Mouse (Mus musculus) midbrain, embryonic 11.5 days (tissue): Measurements from ENCODE around the gene 4922502D21Rik. TPM values are rescaled to one million over a fixed set of nuclear protein-coding genes. Genes with fewer than 3 reads are reported as not detected.

Source experiments
- ATAC-seq: fragments of 200-750 bp; cut with Nextera tagmentation; 2 replicates; pipeline ENCODE4 v1.8.0; 2017; ENCODE audit warnings: moderate TSS enrichment, moderate library complexity; ENCODE audit not compliant: low FRiP score
- DNase-seq: peaks from one replicate; pipeline ENCODE4 v3.0.0; 2015; ENCODE audit warnings: low spot score; ENCODE audit errors: missing footprints
- H3K27ac ChIP-seq: fragments of 300-500 bp; sonication (generic); 2 replicates; pipeline ENCODE4 v1.5.1; 2014; ENCODE audit warnings: low read depth, low read length
- H3K27me3 ChIP-seq: fragments of 300-500 bp; sonication (generic); 2 replicates; pipeline ENCODE4 v1.6.1; 2014; ENCODE audit warnings: mild to moderate bottlenecking, low read length, moderate library complexity, mixed read lengths; ENCODE audit not compliant: control insufficient read depth, insufficient read depth
- H3K36me3 ChIP-seq: fragments of 300-500 bp; sonication (generic); 2 replicates; pipeline ENCODE4 v1.6.1; 2014; ENCODE audit warnings: mild to moderate bottlenecking, low read length, moderate library complexity, mixed read lengths; ENCODE audit not compliant: control insufficient read depth, insufficient read depth
- H3K4me1 ChIP-seq: fragments of 300-500 bp; sonication (generic); 2 replicates; pipeline ENCODE4 v1.6.1; 2014; ENCODE audit warnings: low read length; ENCODE audit not compliant: control insufficient read depth, insufficient read depth
- H3K4me2 ChIP-seq: fragments of 300-500 bp; sonication (generic); 2 replicates; pipeline ENCODE4 v1.6.1; 2014; ENCODE audit warnings: mild to moderate bottlenecking, moderate library complexity
- H3K4me3 ChIP-seq: fragments of 300-500 bp; sonication (generic); 2 replicates; pipeline ENCODE4 v1.5.1; 2014; ENCODE audit warnings: low read depth, low read length
- H3K9ac ChIP-seq: fragments of 300-500 bp; sonication (generic); 2 replicates; pipeline ENCODE4 v1.6.1; 2014; ENCODE audit warnings: low read length
- H3K9me3 ChIP-seq: fragments of 300-500 bp; sonication (generic); 2 replicates; pipeline ENCODE4 v1.6.1; 2016; ENCODE audit warnings: low read length; ENCODE audit not compliant: control insufficient read depth
- WGBS: fragments of 180-500 bp; shearing (Covaris S2); extraction: QIAGEN DNeasy Blood & Tissue Kit; methylation state at CpG from one replicate; pipeline ENCODE4 v1.1.7; 2014; 5-methylcytosine and 5-hydroxymethylcytosine counted together
- polyA plus RNA-seq: library from polyadenylated mRNA; unstranded; fragments of >200 nt; fragmentation: Nextera tagmentation; extraction: Ambion mirVana; gene quantifications from 2 replicates; pipeline ENCODE4 v1.2.1, GENCODE M21; 2014

4922502D21Rik gene
- polyA plus RNA-seq, 1 experiment from 2014 or later = not detected

DNA sequence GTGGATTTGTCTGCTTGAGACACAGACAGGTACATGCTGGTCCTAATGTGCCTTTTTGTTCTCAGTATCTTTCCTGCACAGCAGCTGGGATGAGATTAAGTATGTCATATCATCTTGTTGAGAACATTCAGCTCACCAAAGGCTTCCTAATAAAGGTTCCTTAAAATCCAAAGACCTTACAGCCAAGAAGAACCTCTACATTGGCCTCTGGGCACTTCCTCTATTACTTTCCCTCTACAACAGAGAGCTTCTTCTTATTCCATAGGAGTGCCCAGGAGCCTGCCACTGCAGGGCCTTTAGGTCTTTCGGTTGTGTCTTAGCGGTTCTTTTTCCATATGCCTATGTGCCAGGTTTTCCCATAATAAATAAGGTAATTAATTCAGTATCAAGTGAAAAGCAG lies 55.1 kb downstream of the 4922502D21Rik start:
- H3K27ac ChIP-seq = no peak overlapping the region
- DNase-seq (no peak), ATAC-seq (no peak)
- no peak overlapping the region for H3K4me2 ChIP-seq
- H3K36me3 ChIP-seq = no peaks in the 10 kb centered on the region
- 87% methylated on average over 2 of the region's 2 CpGs for WGBS
- H3K4me3 ChIP-seq = no peak overlapping the region
- no peak overlapping the region for H3K9ac ChIP-seq
- no peaks in the 10 kb centered on the region for H3K27me3 ChIP-seq
- H3K4me1 ChIP-seq = no peaks in the 10 kb centered on the region
- H3K9me3 ChIP-seq = no peaks in the 10 kb centered on the region

DNA sequence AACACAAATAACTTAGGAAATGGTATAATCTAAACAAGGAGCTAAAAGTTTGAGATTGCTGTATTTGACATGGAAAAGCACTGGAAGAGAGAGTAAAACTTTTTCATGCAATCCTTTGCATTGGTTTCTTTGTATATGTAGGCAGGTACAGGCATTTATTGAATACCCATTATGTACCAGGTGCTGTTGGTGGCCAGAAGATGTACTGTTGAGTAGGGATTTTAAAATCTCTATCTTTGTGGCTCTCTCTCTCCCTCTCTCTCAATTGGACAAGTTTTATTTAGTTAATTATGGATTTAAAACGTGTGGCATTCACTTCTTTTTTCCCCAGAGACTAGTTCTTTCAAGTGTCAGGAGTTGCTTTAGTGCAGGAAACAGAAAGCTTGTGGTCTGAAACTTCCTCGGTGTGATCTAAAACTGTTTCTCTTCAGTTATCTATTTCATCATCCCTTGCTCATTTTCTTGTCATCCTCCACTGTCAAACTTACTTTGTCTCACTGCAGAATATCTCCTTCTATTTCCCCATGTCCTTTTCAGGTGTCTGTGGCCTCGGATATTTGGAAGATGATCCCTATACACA lies 55.9 kb downstream of the 4922502D21Rik start:
- Histone ChIP-seq H3K4me2 (no peak overlapping the region), H3K9me3 (no peaks in the 10 kb centered on the region), H3K4me3 (no peak overlapping the region), H3K4me1 (no peaks in the 10 kb centered on the region), H3K27ac (no peak overlapping the region), H3K9ac (no peak overlapping the region), H3K27me3 (no peaks in the 10 kb centered on the region), H3K36me3 (no peaks in the 10 kb centered on the region)
- WGBS = 74% methylated on average over 3 of the region's 3 CpGs
- ATAC-seq (no peak), DNase-seq (no peak)

DNA sequence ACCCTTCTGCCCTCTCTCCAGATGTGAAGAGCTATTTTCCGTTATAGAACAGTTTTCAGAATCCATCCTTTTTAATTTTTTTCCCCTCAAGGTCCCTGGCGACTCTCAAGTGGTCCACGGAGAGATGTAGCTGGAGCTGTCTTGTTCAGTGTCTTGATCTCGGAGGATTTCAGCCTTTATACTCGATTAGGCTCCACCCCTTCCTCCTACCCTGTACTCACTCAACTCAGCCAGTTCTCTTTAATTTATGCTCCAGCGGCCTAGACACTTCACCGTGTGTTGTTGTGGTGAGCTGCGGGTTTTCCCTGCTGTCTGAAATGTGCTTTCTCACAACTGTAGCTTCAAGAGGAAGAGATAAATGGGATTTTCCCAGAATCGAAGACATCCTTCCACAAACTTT lies 56.4 kb downstream of the 4922502D21Rik start, which contains the start of gene Cd69:
Gene Cd69, minus strand, starts transcription at position 217 of the 400 bp plus-strand sequence.
- DNase-seq (no peak), ATAC-seq (no peak)
- H3K9ac ChIP-seq = no peak within 1 kb of the TSS
- no peak within 1 kb of the TSS for H3K27ac ChIP-seq
- H3K4me2 ChIP-seq = no peak within 1 kb of the TSS
- H3K9me3 ChIP-seq = no peaks in the 10 kb centered on the region
- whole genome bisulfite sequencing = 80% methylated on average over 9 of the region's 9 CpGs
- no peaks in the 10 kb centered on the region for H3K36me3 ChIP-seq
- H3K27me3 ChIP-seq = no peaks in the 10 kb centered on the region
- no peaks in the 10 kb centered on the region for H3K4me1 ChIP-seq
- no peak within 1 kb of the TSS for H3K4me3 ChIP-seq

DNA sequence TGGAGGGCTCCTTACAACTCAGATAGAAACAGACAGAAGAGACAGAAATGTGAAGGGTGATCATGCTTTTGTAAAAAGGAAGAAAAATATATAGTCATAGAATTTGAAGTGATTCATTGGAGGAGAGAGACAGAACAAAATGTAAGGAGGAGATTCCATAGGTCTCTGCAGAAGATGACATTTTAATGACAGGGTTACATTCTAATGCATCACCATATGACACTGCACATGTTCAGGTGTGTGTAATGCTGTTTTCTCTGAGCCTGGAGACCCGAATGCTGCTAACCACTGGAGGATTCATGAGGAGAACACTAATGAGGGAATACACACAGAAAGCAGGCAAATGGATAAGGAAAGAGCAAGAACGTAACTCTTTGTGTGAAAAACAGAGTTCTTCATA lies 57.1 kb downstream of the 4922502D21Rik start:
- Histone ChIP-seq H3K9ac (no peak overlapping the region), H3K4me2 (no peak overlapping the region), H3K9me3 (no peaks in the 10 kb centered on the region), H3K27me3 (no peaks in the 10 kb centered on the region), H3K4me3 (no peak overlapping the region), H3K4me1 (no peaks in the 10 kb centered on the region), H3K27ac (no peak overlapping the region), H3K36me3 (no peaks in the 10 kb centered on the region)
- DNase-seq (no peak), ATAC-seq (no peak)
- 87% methylated on average over 2 of the region's 2 CpGs for WGBS

DNA sequence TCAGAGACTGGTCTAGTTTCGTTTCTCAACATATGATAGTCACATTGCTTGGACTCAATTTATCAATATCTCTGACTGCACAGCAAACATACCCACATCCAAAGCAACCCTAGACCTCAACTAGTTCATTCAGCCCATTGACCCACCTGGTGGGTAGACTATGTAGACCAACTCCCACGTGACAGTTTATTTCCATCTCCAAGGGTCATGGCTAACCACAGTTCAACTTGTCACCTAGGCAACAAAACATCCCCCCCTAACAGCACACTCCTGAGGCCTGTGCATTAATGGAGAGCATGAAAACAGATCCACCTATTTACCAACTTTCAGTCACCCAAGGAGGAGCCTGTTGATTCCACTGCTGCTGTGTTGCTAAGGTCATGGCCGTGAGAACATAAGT lies 57.9 kb downstream of the 4922502D21Rik start:
- Histone ChIP-seq H3K4me1 (no peaks in the 10 kb centered on the region), H3K4me2 (no peak overlapping the region), H3K36me3 (no peaks in the 10 kb centered on the region), H3K9me3 (no peaks in the 10 kb centered on the region), H3K4me3 (no peak overlapping the region), H3K9ac (no peak overlapping the region), H3K27me3 (no peaks in the 10 kb centered on the region), H3K27ac (no peak overlapping the region)
- DNase-seq (no peak), ATAC-seq (no peak)
- WGBS = 87% methylated on average over 3 of the region's 3 CpGs

Other genes with a start within 250 kb of the 4922502D21Rik start
- not detected in 2 replicates for gene Clec2e, start 230.9 kb downstream of the 4922502D21Rik start, polyA plus RNA-seq
- not detected in 2 replicates for gene Clec2d, start 151.2 kb downstream of the 4922502D21Rik start, polyA plus RNA-seq
- 0.10 TPM in 1 of 2 replicates, not detected in the other for gene Cd69, start 56.4 kb downstream of the 4922502D21Rik start, polyA plus RNA-seq
- gene Clec12a, start 10.9 kb upstream of the 4922502D21Rik start, polyA plus RNA-seq = 0.10 and 0.30 TPM in 2 replicates
- not detected in 2 replicates for gene Clec12b, start 54.1 kb upstream of the 4922502D21Rik start, polyA plus RNA-seq
- gene Clec1b, start 65.5 kb upstream of the 4922502D21Rik start, polyA plus RNA-seq = 10.5 and 11.3 TPM in 2 replicates
- gene Clec9a, start 77.1 kb upstream of the 4922502D21Rik start, polyA plus RNA-seq = 0.23 and 0.26 TPM in 2 replicates
- gene Clec1a, start 120.2 kb upstream of the 4922502D21Rik start, polyA plus RNA-seq = 1.2 and 1.3 TPM in 2 replicates
- gene Olr1, start 175.4 kb upstream of the 4922502D21Rik start, polyA plus RNA-seq = 0.06 TPM in 1 of 2 replicates, not detected in the other
- not detected in 2 replicates for gene Tmem52b, start 180.8 kb upstream of the 4922502D21Rik start, polyA plus RNA-seq
- 22.7 and 24.5 TPM in 2 replicates for gene Gabarapl1, start 201.4 kb upstream of the 4922502D21Rik start, polyA plus RNA-seq
- gene Klre1, start 246.1 kb upstream of the 4922502D21Rik start, polyA plus RNA-seq = not detected in 2 replicates